Mouse (Mus musculus) lung, postnatal 36 days (tissue): ENCODE data around the gene Fam219b.

Experiments
- DNase-seq: peaks from one replicate; pipeline ENCODE4 v3.0.0; 2022; ENCODE audit warnings: mixed read lengths

The Fam219b gene

GRCm38 (mm10) chr9:57537044-57537727 lies at the start of gene Fam219b:
Gene Fam219b (plus strand): TSS chr9:57537528.
- peak; percentile 94 for DNase-seq

GRCm38 (mm10) chr9:57487807-57488206 lies 49.5 kb upstream of the Fam219b start:
- no peak for DNase-seq

GRCm38 (mm10) chr9:57493532-57493931 lies 43.8 kb upstream of the Fam219b start:
- DNase-seq: no peak

GRCm38 (mm10) chr9:57494970-57495369 lies 42.4 kb upstream of the Fam219b start:
- DNase-seq: no peak

GRCm38 (mm10) chr9:57497236-57497635 lies 40.1 kb upstream of the Fam219b start:
- DNase-seq: no peak

GRCm38 (mm10) chr9:57498536-57498935 lies 38.8 kb upstream of the Fam219b start:
- no peak for DNase-seq

- DNase-seq: no peak
Observed at GRCm38 (mm10) chr9:57501452-57501851, 35.9 kb upstream of the Fam219b start.

- no peak for DNase-seq
Observed at GRCm38 (mm10) chr9:57501861-57502260, 35.5 kb upstream of the Fam219b start.

GRCm38 (mm10) chr9:57502911-57503621 lies 34.3 kb upstream of the Fam219b start:
- no peak for DNase-seq

GRCm38 (mm10) chr9:57503622-57504380 lies 33.5 kb upstream of the Fam219b start, which contains the start of gene Rpp25:
Gene Rpp25 (plus strand): TSS chr9:57504026.
- peak; percentile 56 for DNase-seq

- DNase-seq: peak; percentile 58
Observed at GRCm38 (mm10) chr9:57504381-57504700, 33.0 kb upstream of the Fam219b start.

GRCm38 (mm10) chr9:57504891-57505290 lies 32.4 kb upstream of the Fam219b start:
- no peak for DNase-seq

GRCm38 (mm10) chr9:57505700-57506099 lies 31.6 kb upstream of the Fam219b start:
- no peak for DNase-seq

- no peak for DNase-seq
Observed at GRCm38 (mm10) chr9:57510577-57510976, 26.8 kb upstream of the Fam219b start.

GRCm38 (mm10) chr9:57517113-57517512 lies 20.2 kb upstream of the Fam219b start:
- peak; percentile 75 for DNase-seq

GRCm38 (mm10) chr9:57520375-57521055 lies 16.8 kb upstream of the Fam219b start:
- DNase-seq: no peak

- DNase-seq: peak; percentile 95
Observed at GRCm38 (mm10) chr9:57521056-57521911, 16.0 kb upstream of the Fam219b start, which contains the start of gene Cox5a. Gene Cox5a (plus strand): TSS chr9:57521274.

GRCm38 (mm10) chr9:57522114-57522860 lies 15.0 kb upstream of the Fam219b start:
- DNase-seq: no peak

- DNase-seq: no peak
Observed at GRCm38 (mm10) chr9:57522861-57523246, 14.5 kb upstream of the Fam219b start.

GRCm38 (mm10) chr9:57523754-57524153 lies 13.6 kb upstream of the Fam219b start:
- peak; percentile 65 for DNase-seq

- DNase-seq: no peak
Observed at GRCm38 (mm10) chr9:57524439-57524838, 12.9 kb upstream of the Fam219b start.
